11 mouse cellular contexts compared by ENCODE assay signal in genomic region chr11:77822781-77823180, GRCm38 (mm10). TPM values are rescaled to one million over a fixed set of nuclear protein-coding genes. Genes with fewer than 3 reads are reported as not detected.
A peak's percentile ranks its signal among the peaks of the same experiment; 100 is the strongest.
DNase-seq lines count a peak whose midpoint lies in the region; ATAC-seq and TF ChIP-seq lines count a peak whose summit lies in the region.
"Had no signal": no experiment of that assay in that cellular context is flagged by ENCODE, and none has a peak within 500 bp of the region (broad histone marks: within the 10 kb centered on the region; RNA-seq: fewer than 3 reads in every experiment).

No protein-coding gene starts in this region.

- peak; percentile 92 for TF ChIP-seq CTCF in forebrain, postnatal 0 days (IDR thresholded peaks at IDR 0.05; ENCODE audit: low read depth)
- peak; percentile 31; the same call in 1 of the 2 replicates for TF ChIP-seq CTCF in testis, adult 2 months (IDR thresholded peaks at IDR 0.05; ENCODE audit: control insufficient read depth, insufficient read depth, insufficient replicate concordance, low read depth, low read length)

- H3K4me3 ChIP-seq in forebrain, postnatal 0 days (ENCODE audit: low read depth, low read length), result no peak overlapping the region
- no peak overlapping the region for H3K4me3 ChIP-seq in forebrain, embryonic 12.5 days (replicated peaks)
- H3K4me3 ChIP-seq in testis, adult 2 months (ENCODE audit: control insufficient read depth, low read depth, low read length), result no peak overlapping the region
- H3K4me3 ChIP-seq: embryonic facial prominence, embryonic 12.5 days; stomach, embryonic 15.5 days had no signal

- 21% methylated on average over 7 of the region's 7 CpGs for WGBS in forebrain, postnatal 0 days
- WGBS in forebrain, embryonic 12.5 days, result 14% methylated on average over 7 of the region's 7 CpGs

- H3K9ac ChIP-seq in forebrain, postnatal 0 days, result no peak overlapping the region
- H3K9ac ChIP-seq in forebrain, embryonic 12.5 days, result no peak overlapping the region
- H3K9ac ChIP-seq: embryonic facial prominence, embryonic 12.5 days; stomach, embryonic 15.5 days had no signal

- no peaks in the 10 kb centered on the region for H3K9me3 ChIP-seq in forebrain, postnatal 0 days (ENCODE audit: low read length)
- no peaks in the 10 kb centered on the region for H3K9me3 ChIP-seq in forebrain, embryonic 12.5 days
- H3K9me3 ChIP-seq: embryonic facial prominence, embryonic 12.5 days; stomach, embryonic 15.5 days had no signal

- peak; percentile 79 for DNase-seq in forebrain, postnatal 0 days
- no peak for DNase-seq in testis, postnatal 14 days (ENCODE audit: low spot score)
- DNase-seq in cerebellum, postnatal 4 days (ENCODE audit: low spot score in 2 of 2), result peak; percentile 49 to 72
- peak; percentile 66 to 75 for DNase-seq in left cerebral cortex, postnatal 14 days (ENCODE audit: low spot score in 2 of 2)
- peak; percentile 85 for DNase-seq in neural tube, embryonic 10.5 days (ENCODE audit: extremely low spot score, low spot score)
- peak; percentile 58 to 70 for DNase-seq in thymus, postnatal 36 days

- no peak overlapping the region for H3K27ac ChIP-seq in forebrain, postnatal 0 days (ENCODE audit: low read depth, low read length)
- no peak overlapping the region for H3K27ac ChIP-seq in forebrain, embryonic 12.5 days
- no peak overlapping the region for H3K27ac ChIP-seq in testis, adult 2 months (ENCODE audit: control insufficient read depth, insufficient read depth, low read depth, low read length)
- H3K27ac ChIP-seq: embryonic facial prominence, embryonic 12.5 days; stomach, embryonic 15.5 days had no signal

- H3K4me2 ChIP-seq in forebrain, postnatal 0 days (ENCODE audit: low read depth), result no peak overlapping the region
- no peak overlapping the region for H3K4me2 ChIP-seq in forebrain, embryonic 12.5 days
- H3K4me2 ChIP-seq: embryonic facial prominence, embryonic 12.5 days; stomach, embryonic 15.5 days had no signal

- ATAC-seq in forebrain, postnatal 0 days, result peak; percentile 32; the same call in 1 of the 2 replicates
- ATAC-seq in forebrain, embryonic 12.5 days (ENCODE audit: low FRiP score), result no peak

- intact Hi-C loops in left cerebral cortex, postnatal 14 days (cut with DNase I), result no loop called here

- no peaks in the 10 kb centered on the region for H3K27me3 ChIP-seq in forebrain, postnatal 0 days (ENCODE audit: insufficient read depth, low read length)
- peaks cover 29% of the 10 kb centered on the region for H3K27me3 ChIP-seq in forebrain, embryonic 12.5 days
- H3K27me3 ChIP-seq in testis, adult 2 months (ENCODE audit: control insufficient read depth, insufficient read depth, low read length), result no peaks in the 10 kb centered on the region
- H3K27me3 ChIP-seq: embryonic facial prominence, embryonic 12.5 days; stomach, embryonic 15.5 days had no signal

- peaks cover 62% of the 10 kb centered on the region for H3K36me3 ChIP-seq in forebrain, postnatal 0 days (ENCODE audit: insufficient read depth)
- H3K36me3 ChIP-seq in forebrain, embryonic 12.5 days (replicated peaks), result peaks cover 60% of the 10 kb centered on the region
- no peaks in the 10 kb centered on the region for H3K36me3 ChIP-seq in testis, adult 2 months (ENCODE audit: control insufficient read depth, insufficient read depth, low read length)

- H3K4me1 ChIP-seq in forebrain, postnatal 0 days (ENCODE audit: insufficient read depth), result peaks cover 10% of the 10 kb centered on the region; the same call in 1 of the 2 replicates
- peaks cover 26% of the 10 kb centered on the region for H3K4me1 ChIP-seq in forebrain, embryonic 12.5 days
- no peaks in the 10 kb centered on the region for H3K4me1 ChIP-seq in testis, adult 2 months (ENCODE audit: control insufficient read depth, insufficient read depth, low read length)
- H3K4me1 ChIP-seq: stomach, embryonic 15.5 days had no signal

- no peak for TF ChIP-seq POLR2A in testis, adult 2 months (IDR thresholded peaks at IDR 0.05; ENCODE audit: control insufficient read depth, low read depth, low read length)

RNA-seq across cellular contexts. Expression of gene Gm10277, which starts 35.2 kb away (rescaled TPM):
- total RNA-seq in forebrain, postnatal 0 days (2014; rRNA removed), result not detected in 2 replicates
- polyA plus RNA-seq in forebrain, postnatal 0 days (2015; fragmentation: Nextera tagmentation; extraction: Ambion mirVana), result 0.29 TPM in 1 of 2 replicates, not detected in the other
- polyA plus RNA-seq in forebrain, embryonic 12.5 days (2016; fragmentation: Nextera tagmentation; extraction: Ambion mirVana), result 2.1 and 2.9 TPM in 2 replicates
- polyA plus RNA-seq in testis, adult 2 months (2012; rRNA removed), result not detected in 2 replicates
- total RNA-seq in left cerebral cortex, postnatal 14 days (2021), result not detected
- total RNA-seq: left cerebral cortex, postnatal 36 days had no signal

RNA-seq across cellular contexts. Expression of gene Myo18a, which starts 59.7 kb away (rescaled TPM):
- total RNA-seq in forebrain, postnatal 0 days (2014; rRNA removed), result 67.5 and 85.2 TPM in 2 replicates
- 23.9 and 33.8 TPM in 2 replicates for polyA plus RNA-seq in forebrain, postnatal 0 days (2015; fragmentation: Nextera tagmentation; extraction: Ambion mirVana)
- polyA plus RNA-seq in forebrain, embryonic 12.5 days (2016; fragmentation: Nextera tagmentation; extraction: Ambion mirVana), result 49.4 and 56.7 TPM in 2 replicates
- polyA plus RNA-seq in testis, adult 2 months (2012; rRNA removed), result 13.4 and 13.6 TPM in 2 replicates
- total RNA-seq in left cerebral cortex, postnatal 14 days (2021), result 100 to 1,000 TPM; 151 to 169 TPM
